Mouse (Mus musculus) heart, postnatal 14 days (tissue): ENCODE measurements around the gene Tmtc1. TPM values are rescaled to one million over a fixed set of nuclear protein-coding genes. Genes with fewer than 3 reads are reported as not detected.

Experiments used
- DNase-seq, 2 experiments: peaks; one replicate each; pipeline ENCODE4 v3.0.0; 2021 to 2022
- intact Hi-C: fragments of 180-260 bp; cut with DNase I; formaldehyde crosslinking; loops from one replicate; pipeline ENCODE4 v1.15.1; 2025
- total RNA-seq, 2 experiments: library from RNA; stranded (reverse); gene quantifications; 2 replicates each; pipeline ENCODE4 v1.2.3; 2021

Tmtc1 gene
- total RNA-seq, 2 experiments from 2014 or later, result 43.2 to 55.6 TPM

DNA sequence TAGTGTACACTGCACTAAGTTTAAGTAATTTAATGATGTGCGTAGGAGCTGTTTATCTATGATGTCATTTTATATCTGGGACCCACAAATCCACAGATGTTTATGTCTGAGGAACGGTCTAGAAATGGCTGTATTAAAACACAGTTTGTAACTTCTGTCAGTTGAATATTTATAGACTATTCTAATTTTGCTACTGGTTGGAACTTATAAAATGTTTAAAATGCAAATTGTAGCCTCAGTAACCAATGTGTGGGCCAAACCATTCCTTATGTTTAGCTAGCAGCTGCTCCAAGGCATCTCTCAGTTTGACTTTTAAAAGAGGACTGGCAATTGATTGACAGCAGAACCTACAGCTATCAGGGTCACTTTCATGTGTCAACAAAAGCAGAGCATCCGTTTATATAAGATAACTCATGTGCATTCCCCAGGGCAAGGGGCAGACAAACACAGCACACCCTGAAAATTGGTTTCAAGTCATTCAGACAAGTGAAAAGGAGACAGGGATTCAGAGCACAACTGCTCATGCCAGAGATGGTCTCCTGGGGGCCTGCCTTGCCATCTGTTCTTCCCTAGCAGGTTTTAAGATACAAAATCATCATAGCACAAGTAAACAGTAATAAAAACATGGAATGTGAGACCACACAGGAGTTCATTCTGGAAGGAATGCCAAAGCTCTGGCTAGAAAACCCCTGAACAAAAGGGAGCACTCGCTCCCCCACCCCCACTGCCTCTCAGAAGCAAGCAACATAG lies 184.0 kb downstream of the Tmtc1 start:
- intact Hi-C loops, result no loop called here
- DNase-seq, result peak; percentile 18 to 28

DNA sequence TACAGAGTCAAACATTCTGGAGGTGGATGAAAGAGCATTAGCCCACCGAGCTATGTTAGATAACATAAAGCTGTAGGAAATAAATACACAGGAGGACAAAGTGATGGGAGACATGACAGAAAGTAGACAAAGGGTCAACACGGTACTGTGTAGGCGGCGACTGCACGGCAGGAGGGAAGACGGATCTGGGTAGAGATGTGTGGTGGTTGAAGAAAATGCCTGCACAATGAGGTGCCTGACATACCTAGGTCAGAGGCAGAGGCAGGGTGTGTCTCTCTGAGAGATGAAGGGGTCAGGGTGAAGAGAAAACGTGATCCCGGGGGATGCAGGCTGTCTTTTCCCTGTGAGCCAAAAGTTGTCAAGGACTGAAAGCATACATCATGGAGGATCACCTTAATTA lies 185.1 kb downstream of the Tmtc1 start:
- intact Hi-C loops, result no loop called here
- DNase-seq, result no peak

DNA sequence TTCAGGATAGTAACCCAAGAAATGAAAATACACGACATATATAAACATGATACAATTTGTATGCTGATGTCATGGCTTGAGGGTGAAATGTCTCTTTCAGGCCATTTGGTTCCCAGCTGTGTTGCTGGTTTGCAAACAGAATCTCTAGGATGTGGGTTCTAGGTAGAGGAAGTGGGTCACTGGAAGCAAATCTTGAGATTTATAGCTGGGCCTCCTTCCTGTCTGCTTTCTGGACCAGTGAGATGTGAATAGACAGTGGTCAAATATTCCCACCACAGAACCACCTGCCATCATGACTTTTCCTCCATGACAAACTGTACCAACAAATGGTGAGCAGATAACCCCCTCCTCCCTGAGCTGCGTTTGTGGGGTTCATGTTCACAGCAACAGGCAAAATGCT lies 186.4 kb downstream of the Tmtc1 start:
- intact Hi-C loops, result no loop called here
- no peak for DNase-seq

DNA sequence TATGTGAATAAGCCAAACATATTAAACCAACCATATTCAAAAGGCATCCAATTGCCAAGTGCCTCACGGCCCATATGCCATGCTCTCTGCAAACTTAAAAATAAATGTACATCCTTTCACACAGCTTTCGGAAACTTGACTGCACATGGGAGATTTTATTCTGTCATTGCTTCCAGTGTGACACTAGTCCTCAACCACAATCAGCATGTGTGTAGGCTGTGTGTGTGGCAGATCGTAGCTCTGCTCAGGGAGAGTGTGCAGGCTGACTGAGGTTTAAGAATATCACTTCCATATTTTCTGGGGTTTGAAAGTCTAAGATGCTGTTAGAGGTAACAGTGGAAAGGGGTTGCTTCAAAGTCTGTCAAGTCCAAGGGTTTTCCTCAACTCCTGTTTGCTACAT lies 188.1 kb downstream of the Tmtc1 start:
- DNase-seq, result no peak
- intact Hi-C loops, result no loop called here

DNA sequence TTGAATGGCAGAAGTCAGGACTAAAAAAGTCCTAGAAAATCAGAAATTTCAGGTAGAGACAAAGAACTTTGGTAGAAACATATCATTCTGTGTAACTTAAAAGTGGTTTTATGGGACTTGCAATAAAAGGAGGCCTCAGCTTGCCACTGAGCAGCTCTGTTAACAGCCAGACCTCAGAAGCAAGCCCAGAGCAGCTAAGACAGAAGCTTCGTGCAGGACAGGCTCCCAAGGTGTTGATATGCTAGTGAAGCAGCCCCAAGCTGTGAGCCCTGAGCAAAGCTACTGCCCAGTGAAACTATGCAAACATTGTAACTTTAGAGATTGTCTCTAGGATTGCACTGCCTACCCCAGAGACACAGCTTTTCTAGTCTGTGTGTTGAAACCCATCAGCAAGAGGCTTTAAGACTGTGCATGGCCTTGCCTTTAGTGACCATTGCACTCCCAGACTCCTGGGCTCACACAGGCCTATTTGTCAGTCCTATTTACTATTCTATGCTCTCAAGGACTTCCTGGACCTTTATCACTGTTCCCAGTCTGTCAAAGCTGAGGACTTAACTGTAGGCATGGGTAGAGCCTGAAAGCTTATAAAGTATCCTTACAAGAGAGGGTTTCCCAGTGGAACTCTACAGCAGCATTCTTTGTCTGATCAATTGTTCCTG lies 188.7 kb downstream of the Tmtc1 start:
- no peak for DNase-seq
- intact Hi-C loops, result no loop called here

DNA sequence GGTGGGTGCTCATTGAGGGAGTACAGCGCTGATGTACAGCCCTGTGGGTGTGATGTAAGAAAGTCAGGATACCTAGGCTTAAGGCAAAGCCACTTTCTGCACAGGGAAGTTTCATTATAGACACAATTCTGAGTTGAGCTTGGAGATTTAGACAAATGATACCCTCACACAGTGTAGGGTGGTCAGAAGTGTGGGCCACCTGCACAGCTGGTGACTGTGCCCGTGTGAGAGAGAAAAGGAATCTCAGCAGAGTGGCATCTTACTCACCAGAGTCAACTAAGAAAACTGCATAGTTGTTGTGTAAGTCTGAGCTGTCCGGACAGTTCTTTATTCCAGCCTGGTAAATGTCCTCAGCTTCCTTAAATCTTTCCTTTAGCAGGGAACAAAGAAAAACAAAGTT lies 195.0 kb downstream of the Tmtc1 start:
- no peak for DNase-seq
- intact Hi-C loops, result loop anchor here (2.0 to 5.0 kb wide), 5 partner anchors 148 to 664 kb away; partner anchors contain the start of gene Tmtc1

DNA sequence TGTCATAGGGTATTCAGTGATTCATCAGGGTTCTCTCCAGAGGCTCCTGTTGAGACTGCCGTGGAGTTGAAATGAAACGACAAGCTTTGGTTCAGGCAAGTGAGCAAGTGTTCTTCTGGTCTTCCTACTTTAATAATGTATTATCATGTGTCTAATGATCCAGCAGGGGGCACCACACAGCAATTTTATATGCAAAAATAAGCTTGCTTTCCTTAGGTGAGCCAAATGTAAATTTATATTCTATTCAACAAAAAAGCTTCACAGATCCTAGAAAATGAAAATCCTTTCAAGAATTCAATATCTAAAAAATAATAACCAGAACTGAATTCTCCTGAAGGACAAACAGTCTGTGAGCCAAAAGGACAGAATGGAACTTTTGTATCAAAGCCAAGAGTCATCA lies 195.6 kb downstream of the Tmtc1 start:
- DNase-seq, result peak; percentile 45 to 66
- intact Hi-C loops, result loop anchor here (2.0 to 5.0 kb wide), 5 partner anchors 149 to 664 kb away; partner anchors contain the start of gene Tmtc1

DNA sequence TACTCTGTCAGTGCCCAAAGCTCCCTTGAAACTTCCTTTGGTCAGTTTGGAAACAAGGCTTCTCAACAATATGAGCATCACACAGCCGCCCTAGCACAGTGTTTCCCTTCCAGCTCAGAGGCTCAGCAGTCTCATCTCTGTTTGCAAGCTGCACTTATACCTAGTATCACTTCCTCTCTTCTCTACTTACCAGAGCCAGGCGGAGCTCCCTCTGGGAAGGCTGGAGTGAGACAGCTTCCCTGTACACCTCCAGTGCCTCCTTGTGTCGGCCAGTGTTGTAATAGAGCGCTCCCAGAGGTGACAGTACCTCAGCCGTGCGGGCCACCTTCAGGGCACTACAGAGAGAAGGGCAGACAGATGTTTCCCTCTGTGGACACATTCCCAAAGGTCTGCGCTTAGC lies 197.6 kb downstream of the Tmtc1 start:
- intact Hi-C loops, result loop anchor here (5.0 kb wide), 3 partner anchors 151 to 506 kb away; partner anchors contain the start of gene Tmtc1
- no peak for DNase-seq

DNA sequence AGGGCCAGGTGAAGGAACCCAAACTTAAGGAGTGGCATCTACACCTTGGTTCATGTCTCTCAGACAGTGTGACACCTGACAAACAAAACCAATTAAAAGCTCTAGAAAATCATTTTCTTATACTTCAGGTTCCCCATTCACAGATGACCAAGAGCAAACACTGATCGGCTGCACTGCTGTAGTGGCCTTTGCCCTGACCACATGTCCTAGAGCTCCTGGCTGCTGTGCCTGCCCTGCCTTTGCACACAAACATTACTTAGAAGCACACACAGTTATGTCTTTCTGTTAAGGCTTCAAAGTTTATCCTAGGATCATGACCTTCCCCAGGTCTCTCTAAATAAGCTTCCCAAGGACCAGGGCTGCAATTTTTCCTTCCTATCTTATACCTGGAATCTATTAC lies 199.4 kb downstream of the Tmtc1 start:
- intact Hi-C loops, result loop anchor here (5.0 kb wide), 3 partner anchors 152 to 507 kb away; partner anchors contain the start of gene Tmtc1
- DNase-seq, result no peak

DNA sequence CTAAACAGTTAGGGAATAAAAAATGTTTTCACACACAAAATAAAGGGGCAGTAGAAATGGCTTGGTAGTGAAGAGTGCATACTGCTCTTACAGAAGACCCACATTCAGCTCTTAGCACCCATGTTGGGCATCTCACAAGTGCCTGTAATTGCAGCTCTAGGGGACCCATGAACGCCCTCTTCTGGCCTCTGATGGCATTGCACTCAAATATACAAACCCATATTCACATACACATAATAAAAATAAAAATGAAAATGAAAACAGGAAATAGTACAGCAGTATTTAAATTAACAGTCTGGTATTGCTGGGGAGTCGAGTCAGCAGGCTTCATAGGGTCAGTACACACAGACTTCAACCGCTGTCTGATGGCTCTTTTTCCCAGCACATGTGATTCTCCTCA lies 201.9 kb downstream of the Tmtc1 start:
- no peak for DNase-seq
- intact Hi-C loops, result no loop called here

DNA sequence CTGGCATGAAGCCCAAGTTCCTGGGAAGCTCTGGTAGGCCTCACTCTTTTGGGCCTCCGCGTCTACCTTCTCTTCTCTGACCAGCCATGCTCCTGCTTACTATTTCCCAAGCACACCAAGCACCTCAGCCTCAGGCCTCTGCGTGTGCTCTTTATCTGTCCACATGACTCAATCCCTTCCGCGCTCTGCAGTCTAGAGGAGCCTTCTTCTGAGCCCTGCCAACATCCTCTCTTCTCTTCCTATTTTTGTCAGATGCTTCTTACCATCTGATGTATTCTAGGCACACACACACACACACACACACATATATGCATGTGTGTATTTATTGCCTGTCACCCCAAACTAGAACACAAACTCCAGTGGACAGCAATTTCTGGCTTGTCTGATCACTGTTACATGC lies 202.5 kb downstream of the Tmtc1 start:
- intact Hi-C loops, result no loop called here
- no peak for DNase-seq

DNA sequence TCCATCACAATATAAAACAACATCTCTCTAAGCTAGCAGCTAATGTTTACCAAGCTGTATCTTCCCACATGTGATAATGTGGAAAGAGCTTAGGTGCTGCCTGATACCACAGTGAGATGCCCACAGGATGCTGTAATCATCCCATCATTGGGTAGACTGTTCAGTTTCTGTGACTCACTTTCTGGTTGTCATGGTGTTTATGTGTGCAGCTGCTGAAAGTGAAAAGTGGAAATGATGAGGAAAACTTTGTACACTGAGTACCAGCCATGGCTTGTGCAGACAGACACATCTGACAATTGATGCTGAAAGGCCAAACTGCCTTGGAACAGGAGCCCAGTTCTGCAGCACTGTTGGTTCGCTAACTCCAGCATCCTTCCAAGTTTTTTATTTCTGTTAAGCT lies 204.9 kb downstream of the Tmtc1 start:
- intact Hi-C loops, result no loop called here
- DNase-seq, result no peak

DNA sequence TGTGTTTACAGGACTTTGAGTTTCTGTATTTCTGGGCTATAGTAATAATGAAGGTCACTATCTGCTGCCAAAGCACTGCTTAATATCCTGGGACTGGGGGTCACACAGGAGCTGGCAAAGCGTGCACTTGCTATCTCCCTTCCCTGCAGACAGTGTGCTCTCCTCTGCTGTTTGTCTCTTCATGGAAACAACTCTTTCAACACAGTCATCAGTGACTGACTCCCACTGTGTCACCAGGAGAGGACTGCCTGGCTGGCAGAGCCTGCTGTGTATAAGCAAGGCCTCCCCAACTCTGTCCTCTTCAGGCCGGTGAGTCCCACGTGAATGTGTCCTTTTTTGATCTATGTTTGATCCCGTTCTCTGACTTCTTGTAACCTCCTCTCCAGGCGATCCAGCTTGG lies 206.7 kb downstream of the Tmtc1 start:
- DNase-seq, result no peak
- intact Hi-C loops, result no loop called here

DNA sequence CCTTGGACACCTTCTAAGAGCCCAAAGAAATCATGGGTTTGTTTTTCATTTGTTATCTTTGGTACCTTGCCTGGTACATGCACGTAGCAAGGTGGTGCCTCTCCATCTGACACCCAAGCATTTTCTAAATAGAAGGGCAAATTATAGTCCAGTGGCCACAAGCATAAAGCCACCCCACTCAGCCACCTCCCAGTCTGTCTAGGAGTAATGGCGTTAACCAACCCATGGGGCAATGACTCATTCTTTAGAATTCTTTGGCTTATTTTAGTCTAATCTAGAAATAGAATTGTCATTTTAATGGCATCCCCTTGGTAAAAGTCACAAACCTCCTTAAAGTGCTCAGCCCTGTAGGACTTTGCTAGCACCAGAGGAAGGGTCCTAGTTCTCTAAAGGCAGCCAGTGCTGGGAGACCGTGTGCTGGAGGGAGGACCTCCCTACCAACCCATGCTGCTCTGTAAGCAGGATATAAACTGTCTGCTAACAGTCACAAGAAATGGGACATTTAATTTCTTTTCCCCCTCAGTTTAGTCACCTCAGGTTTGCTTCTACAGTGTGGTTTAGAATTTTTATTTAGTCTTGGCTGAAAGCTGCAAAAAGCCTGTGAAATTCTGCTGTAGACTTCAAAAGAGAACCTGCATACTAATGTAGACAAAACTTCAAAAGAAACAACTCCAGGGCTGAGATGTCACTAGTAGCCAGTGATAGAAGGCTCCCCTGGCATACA lies 209.9 kb downstream of the Tmtc1 start:
- DNase-seq, result no peak
- intact Hi-C loops, result no loop called here

DNA sequence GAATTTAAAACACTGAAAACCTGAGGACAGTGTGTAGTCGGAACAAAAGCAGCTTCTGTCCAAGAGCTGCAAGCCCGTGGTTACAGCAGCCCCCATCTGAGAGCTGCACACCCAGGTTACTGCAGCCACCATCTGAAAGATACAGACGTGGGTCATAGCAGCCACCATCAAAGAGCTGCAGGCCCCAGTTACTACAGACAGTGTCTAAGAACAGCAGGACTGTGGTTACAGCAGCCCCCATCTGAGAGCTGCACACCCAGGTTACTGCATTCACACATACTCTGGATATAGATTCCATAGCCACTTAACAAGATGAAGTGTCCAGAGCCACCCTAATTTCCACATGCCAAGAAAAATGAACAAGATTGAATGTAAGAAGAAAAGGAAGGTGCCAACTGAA lies 216.6 kb downstream of the Tmtc1 start:
- intact Hi-C loops, result no loop called here
- DNase-seq, result no peak

DNA sequence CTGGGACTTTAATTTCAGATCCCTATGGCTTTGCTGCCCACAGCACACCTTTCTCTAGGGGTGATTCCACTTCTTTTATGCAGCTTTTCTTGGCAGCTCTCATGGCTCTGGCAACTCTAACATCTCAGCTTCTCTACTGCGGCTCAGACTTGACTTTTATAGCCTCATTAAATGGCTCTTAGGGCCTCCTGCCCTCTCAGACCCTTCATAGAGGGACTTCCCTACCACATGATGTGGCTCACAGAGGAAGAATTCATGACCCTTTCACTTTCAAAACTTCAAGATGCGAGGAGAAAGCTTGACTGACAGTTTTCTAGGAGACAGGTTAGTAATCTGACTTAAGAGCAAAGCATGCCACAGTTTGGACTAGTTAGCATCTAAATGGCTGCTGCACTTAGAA lies 221.5 kb downstream of the Tmtc1 start:
- intact Hi-C loops, result no loop called here
- no peak for DNase-seq

DNA sequence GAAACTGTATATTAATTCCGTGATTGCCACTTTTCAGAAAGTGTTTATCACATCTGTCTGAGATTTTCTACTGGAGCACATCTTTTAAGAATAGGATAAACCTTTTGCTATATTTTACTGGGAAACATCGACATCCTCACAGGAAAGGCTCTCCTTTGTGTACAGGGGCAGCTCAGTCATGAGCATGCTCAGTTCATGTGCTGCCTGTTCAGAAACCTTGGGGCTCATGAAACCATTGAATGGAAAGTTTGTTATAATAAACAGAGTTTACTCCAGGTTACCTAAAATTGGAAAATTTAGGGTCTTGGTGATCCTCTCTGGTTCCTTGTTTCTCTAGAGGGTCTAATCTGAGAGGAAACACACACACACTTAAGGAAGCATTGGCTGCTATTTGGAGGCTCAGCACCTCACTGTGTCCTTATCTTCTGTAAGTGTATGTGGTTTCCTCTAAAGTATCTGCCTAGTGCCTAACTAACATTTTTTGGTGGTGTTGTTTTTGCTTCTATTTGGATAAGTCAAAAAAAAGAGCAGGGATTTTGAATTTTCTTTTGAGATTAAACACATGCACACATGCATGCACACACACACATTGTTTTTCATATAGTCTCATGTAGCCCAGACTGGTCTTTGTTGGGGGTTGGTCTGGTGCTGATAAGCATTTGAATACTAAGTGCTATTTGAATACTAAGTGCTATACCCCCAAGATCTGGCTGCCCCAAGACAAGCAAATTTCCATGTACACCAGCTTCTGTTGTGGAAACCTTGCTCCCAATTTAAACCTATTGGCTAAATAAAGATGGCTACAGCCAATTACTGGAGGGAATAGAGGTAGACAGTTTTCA lies 225.7 kb downstream of the Tmtc1 start:
- intact Hi-C loops, result loop anchor here (10.0 kb wide), 1 partner anchor 696 kb away; no protein-coding TSS in a partner anchor
- no peak for DNase-seq

DNA sequence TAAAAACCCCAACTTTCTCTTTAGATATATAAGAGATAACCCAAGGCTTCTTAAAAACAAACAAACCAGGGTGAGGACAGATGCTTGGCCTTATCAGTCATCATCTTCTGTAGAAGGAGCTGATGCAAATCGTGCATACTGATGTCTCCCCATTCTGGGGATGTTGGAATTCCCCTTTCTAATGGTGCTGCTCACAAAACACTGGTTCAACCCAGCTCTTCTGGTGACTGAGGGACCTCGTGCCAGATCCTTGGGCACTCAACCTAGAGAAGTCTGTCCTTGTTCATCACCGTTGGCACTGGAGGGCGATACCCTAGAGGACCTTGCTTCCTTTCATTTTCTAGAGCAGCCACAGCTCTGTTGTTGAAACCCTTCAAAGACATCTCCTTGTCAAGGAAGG lies 227.4 kb downstream of the Tmtc1 start:
- intact Hi-C loops, result loop anchor here (10.0 kb wide), 1 partner anchor 698 kb away; no protein-coding TSS in a partner anchor
- DNase-seq, result no peak

DNA sequence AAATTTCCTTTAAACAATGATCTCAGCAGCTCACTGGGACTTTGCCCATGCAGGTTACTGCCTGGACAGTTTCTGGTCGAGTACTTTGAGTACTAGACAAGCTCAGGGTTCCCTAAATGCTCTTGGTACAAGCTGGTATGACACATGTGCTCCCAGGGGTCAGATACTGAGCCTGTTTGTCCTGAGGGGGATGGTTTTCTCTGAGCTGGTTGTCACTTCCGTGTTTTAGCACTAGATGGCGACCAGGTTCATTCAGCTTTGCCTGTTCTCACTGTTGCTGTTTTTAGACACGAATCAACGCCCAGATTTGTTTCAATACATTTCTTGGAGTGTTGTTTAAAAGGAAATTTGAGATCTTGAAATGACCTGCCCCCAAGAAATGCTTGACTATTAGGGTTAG lies 229.4 kb downstream of the Tmtc1 start:
- intact Hi-C loops, result loop anchor here (5.0 to 10.0 kb wide), 2 partner anchors 700 to 1093 kb away; partner anchors contain the start of gene Resf1

More for the DNA sequence above, 229.4 kb downstream of the Tmtc1 start:
- DNase-seq, result peak; percentile 40 to 48
